Mouse (Mus musculus): ENCODE results near the gene Vgll4.

DNA sequence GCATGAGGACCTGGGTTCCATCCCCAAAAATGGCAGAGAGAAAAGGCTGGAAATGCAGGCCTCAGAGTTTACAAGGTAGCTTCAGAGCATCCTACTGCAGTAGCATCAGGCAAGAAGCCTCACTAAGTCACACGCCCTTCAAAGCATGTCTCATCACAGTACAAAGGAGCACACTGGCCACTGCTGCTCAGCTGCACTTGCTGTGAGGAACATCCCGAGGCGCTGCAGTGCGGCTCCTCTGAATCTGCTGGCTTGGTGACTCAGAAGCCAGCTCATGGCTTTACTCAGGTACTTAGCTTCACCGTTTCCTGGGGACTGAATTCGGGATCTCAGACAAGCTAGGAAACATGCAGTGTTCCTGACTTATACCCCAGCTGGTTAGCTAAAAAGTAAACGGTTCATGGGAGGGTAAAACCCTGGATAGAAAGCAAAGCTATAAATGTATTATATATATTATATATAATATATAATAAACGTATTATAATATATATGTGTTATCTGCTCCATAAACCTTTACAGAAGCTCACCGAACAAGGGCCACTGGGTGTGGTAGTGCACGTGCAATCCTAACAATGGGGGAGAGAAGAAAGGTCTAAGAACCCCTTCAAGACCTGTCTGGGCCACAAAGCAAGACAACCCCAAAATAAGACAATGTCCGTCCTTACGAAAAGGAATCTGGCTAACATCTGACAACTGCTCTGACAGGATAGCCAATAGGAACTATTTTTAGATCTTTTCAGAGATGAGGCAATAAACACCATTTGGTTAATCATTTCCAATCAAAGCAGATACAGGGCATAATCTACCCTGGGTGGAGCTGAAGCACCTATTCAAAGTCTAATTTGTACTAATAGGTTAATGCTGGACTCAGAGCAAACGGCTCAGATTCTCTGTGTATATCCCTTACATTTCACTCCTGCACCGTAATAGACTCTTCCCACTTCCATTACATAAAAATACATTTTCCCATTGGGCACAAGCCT, 25.0 kb downstream of the Vgll4 start:
- no peak for TF ChIP-seq CHD2 (IDR thresholded peaks at IDR 0.05; ENCODE audit: low read depth, low read length)
- no peak for TF ChIP-seq ZNF384 (IDR thresholded peaks at IDR 0.05; ENCODE audit: low read depth, low read length)
- no peak for TF ChIP-seq HCFC1 (IDR thresholded peaks at IDR 0.05; ENCODE audit: borderline replicate concordance, insufficient read depth, low read length)
- TF ChIP-seq ZC3H11A (IDR thresholded peaks at IDR 0.05; ENCODE audit: borderline replicate concordance, low read depth, low read length) = no peak
